Mouse (Mus musculus) left cerebral cortex, postnatal 25 days (tissue): Measurements from ENCODE around the gene 3425401B19Rik. TPM values are rescaled to one million over a fixed set of nuclear protein-coding genes. Genes with fewer than 3 reads are reported as not detected.
A peak's percentile ranks its signal among the peaks of the same experiment; 100 is the strongest.

Source experiments
- DNase-seq, 2 experiments: peaks; one replicate each; pipeline ENCODE4 v3.0.0; 2022; ENCODE audit warnings: low spot score in 2 of 2, mixed read lengths in 1 of 2
- intact Hi-C: fragments of 180-260 bp; cut with DNase I; formaldehyde crosslinking; loops from one replicate; pipeline ENCODE4 v1.15.1; 2025
- total RNA-seq, 2 experiments: library from RNA; stranded (reverse); gene quantifications; 2 replicates each; pipeline ENCODE4 v1.2.3; 2021

Gene 3425401B19Rik
- under 1 TPM; 0.21 to 0.25 TPM for total RNA-seq

DNA sequence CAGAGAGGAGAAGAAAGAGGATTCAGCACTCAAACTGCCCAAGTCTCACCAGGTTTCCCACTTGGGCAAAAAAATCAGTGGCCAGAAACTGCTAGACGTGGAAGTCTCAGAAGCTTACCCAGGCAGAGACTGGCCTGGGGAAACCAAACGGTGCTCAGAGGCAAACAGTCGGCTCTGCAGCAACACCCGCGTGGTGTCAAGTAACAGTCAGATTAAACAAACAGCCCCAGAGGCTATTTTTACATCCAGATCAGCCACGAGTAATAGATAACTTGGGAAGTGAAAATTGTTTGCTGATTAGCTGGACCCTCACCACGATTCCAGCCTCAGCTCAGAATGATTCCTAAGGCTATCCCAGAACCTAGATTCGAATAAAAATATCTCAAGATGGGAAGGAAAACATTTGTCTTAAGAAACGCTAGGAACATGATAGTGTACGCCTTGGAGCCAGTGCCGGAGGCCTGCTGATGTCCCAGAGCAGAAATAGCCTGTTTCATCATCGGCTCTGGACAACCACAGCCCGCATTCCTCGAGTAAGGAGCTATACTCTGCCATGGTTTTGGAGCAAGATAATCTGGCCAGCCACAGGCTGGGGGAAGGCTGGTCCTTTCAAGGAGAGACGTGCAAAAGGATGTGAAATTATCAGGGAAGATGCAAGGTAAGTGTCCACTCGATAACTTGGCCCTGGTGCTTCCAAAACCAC, at the start of gene 3425401B19Rik:
Gene 3425401B19Rik, minus strand, starts transcription at position 170 of the 703 bp plus-strand sequence.
- no peak for DNase-seq
- intact Hi-C loops = no loop called here

DNA sequence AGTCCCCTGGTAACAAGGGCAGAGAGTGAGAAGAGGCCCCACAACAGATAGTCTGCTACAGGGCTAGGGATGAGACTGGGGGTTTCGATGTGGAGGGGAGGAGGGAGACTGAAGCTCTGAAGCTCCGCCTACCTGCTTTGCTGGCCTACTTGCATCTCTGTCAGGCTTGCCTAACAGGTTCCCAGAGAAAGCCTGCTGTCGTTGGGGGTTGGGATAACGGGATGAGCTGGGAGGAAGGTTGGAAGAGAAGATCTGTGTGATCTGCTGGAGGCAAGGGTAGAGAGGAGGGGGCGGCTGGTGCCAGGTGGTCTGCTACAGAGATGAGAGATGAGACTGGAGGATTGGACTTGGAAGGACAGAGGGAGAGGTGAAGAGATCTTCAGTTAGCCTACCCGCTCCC, 47.9 kb upstream of the 3425401B19Rik start:
- no peak for DNase-seq
- intact Hi-C loops = no loop called here

GRCm38 (mm10) chr14:32726864-32727263, 41.8 kb upstream of the 3425401B19Rik start:
- intact Hi-C loops = no loop called here

GRCm38 (mm10) chr14:32721461-32721860, 36.4 kb upstream of the 3425401B19Rik start:
- intact Hi-C loops = no loop called here
- DNase-seq = no peak

More at GRCm38 (mm10) chr14:32726864-32727263, 41.8 kb upstream of the 3425401B19Rik start:
- DNase-seq = no peak

- intact Hi-C loops = no loop called here
These were observed 31.8 kb upstream of the 3425401B19Rik start for GRCm38 (mm10) chr14:32716763-32717439.

DNA sequence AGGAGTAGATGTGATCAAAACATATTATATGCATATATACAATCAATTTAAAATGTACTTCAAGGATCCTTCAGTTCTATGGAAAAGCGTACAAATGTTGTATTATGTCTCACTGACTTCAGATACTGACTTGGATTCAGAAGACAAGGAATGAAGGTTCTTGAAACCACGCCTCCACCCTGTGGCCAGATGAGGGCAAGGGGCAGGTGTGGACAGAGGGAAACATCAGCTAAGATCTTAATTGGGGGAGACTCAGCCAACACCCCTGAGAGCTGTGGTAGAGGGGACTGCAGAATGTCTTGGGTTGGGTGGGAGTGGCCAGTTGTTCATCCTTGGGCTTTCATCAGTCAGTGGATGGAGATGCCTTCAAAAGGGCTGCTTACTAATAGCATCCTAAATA, 30.4 kb upstream of the 3425401B19Rik start:
- intact Hi-C loops = no loop called here
- DNase-seq = no peak

More at GRCm38 (mm10) chr14:32716763-32717439, 31.8 kb upstream of the 3425401B19Rik start:
- no peak for DNase-seq

DNA sequence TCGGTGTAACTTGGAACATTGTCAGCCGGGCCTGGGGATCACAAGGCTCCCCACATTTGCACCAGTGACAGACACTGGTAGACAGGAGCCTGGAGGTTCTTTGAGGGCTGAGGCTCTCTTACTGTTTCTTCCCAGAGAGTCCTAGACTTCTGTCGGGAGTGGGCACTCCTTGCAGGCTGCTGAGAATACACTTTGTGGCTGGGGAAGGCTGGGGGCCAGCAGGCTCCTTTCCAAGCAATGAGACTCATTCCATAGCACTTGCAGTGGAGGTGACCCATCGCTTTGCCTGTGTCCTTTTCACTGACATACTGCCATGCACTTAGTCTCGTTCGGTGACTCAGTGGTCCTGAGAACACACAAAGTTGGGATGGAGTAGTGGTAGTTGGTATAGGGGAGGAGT, 30.0 kb upstream of the 3425401B19Rik start:
- no peak for DNase-seq
- intact Hi-C loops = no loop called here

GRCm38 (mm10) chr14:32709861-32710260, 24.8 kb upstream of the 3425401B19Rik start:
- intact Hi-C loops = no loop called here
- DNase-seq = no peak

DNA sequence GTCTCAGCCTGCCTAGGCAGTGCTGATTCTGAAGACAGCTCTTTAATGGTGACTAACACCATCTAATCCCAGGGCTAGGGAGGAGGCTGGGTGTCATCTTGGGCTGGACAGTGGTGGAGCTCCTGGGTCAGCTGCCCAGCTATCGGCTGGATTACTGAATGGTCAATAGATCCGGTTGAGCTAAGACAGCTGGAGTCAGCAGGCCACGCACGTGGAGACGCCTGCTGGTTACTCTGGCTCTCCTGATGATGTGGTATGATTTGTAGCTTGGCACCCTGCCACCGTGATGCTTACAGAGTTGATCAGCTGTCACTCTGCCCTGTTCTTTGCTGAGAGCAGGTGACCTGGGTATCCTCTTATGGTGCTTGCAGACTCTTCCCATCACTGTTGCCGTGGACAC, 23.7 kb upstream of the 3425401B19Rik start:
- DNase-seq = no peak
- intact Hi-C loops = no loop called here

DNA sequence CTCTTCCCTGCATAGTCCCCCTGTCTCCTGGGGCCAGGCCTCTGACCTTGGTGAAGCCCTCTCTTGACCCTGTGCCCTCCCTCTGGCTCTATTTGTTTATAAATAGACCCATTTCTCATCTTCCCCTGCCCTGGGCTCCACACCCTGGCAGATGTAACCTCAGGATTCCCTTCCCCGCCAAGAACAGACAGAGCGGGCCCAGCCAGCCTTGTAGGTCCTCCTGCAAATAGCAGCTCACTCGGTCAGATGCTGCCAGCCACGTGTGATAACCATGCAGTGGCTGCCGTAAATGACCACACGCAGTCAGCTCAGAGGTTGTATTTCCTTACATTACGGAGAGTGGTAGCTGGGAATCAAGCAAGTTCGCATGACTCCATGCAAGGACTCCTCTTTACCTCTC, 22.8 kb upstream of the 3425401B19Rik start:
- DNase-seq = no peak
- intact Hi-C loops = no loop called here

DNA sequence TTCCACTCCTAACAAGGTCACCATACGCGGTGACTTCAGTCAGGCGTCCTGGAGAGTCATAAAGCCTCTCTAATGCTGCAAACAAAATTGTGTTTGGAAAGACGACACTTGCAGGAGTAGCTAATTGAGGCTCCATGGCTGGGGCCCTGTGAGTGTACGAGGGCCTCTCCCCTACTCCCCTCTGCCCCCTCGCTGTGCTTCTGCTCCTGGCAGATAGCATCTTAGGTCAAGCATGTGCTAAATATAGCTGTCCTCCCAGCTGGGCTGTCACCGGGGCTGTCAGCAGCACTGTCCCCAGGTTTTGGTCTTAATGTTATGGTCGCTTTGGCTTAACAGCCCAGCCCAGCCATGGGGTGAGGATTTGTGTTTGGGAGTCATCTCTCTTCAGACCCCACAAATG, 15.9 kb upstream of the 3425401B19Rik start:
- intact Hi-C loops = no loop called here
- no peak for DNase-seq

- intact Hi-C loops = no loop called here
- DNase-seq = no peak
These were observed 13.5 kb upstream of the 3425401B19Rik start for GRCm38 (mm10) chr14:32698556-32698955.

GRCm38 (mm10) chr14:32697774-32698173, 12.7 kb upstream of the 3425401B19Rik start:
- DNase-seq = no peak
- intact Hi-C loops = no loop called here

DNA sequence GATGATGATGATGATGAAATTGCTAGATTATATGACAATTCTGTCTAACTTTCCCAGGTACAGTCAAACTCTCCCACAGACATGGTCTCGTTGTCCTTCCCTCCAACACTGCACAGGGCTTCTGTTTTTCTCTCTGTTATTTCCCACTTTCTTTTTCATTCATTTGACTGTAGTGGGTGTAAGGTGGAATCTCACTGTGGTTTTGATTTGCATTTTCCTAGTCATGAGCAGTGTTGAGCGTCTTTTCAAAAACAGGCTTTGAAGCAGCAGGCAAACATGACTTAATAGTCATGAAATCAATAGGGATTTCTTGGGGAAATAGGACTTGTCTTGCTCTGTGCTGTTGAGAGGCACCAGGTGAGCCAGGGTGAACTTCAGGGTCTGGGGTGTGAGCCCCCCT, 11.3 kb upstream of the 3425401B19Rik start:
- intact Hi-C loops = no loop called here
- no peak for DNase-seq

DNA sequence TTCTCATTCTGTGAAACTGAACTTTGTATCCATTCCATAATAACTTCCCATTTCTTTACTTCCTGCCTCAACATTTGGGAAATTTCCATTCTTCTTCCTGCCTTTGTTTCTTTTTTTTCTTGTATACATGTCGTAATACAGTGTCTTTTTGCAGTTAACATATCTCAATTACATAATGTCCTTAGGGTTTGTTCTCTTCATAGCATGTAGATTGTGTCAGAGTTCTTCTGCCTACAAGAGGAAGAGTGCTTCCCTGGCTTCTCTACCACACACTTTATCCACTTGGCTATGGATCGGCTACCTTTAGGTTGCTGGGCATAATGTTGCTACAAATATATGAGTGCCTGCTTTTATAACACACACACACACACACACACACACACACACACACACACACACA, 10.8 kb upstream of the 3425401B19Rik start:
- intact Hi-C loops = no loop called here
- no peak for DNase-seq

DNA sequence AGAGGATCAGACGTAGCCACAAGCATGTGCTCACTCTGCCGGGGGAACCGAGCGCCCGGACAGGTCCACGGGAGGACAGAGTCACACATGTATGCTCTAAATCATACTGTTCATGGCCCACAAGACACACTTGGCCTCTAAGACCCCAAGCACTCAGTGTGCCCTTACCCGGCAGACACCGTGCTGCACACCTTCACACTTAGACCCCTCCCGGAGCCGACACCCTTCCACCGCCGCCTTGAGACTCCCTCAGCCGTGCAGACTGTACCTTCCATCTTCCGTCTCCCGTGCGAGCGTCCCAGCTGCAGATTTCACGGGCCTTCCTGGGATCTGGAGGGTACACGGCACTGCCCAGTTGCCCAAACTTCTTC, 373 bp downstream of the 3425401B19Rik start:
- intact Hi-C loops = no loop called here
- no peak for DNase-seq

- DNase-seq = peak in 1 of 2 experiments; percentile 11
These were observed 935 bp downstream of the 3425401B19Rik start for GRCm38 (mm10) chr14:32683982-32684734.

GRCm38 (mm10) chr14:32683251-32683838, 1.7 kb downstream of the 3425401B19Rik start:
- DNase-seq = peak; percentile 16 to 17

More at GRCm38 (mm10) chr14:32683982-32684734, 935 bp downstream of the 3425401B19Rik start:
- intact Hi-C loops = no loop called here

GRCm38 (mm10) chr14:32682536-32682935, 2.6 kb downstream of the 3425401B19Rik start:
- DNase-seq = no peak
- intact Hi-C loops = no loop called here

More at GRCm38 (mm10) chr14:32683251-32683838, 1.7 kb downstream of the 3425401B19Rik start:
- intact Hi-C loops = no loop called here

DNA sequence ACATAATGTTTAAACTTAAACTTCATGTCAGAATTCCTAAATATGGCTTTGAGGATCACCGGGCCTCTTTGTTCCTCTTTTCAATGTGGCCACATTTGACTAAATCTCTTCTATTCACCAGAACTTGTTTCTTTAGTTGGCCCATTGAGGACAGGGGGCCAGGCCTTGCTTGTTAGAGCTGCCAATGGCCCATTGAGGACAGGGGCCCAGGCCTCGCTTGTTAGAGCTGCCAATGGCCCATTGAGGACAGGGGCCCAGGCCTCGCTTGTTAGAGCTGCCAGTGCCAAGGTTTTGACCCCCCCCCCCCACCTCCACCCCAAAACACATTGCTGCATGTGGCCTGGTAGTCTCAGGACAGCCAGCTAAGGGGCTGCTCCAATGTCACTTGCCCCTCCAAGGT, 3.5 kb downstream of the 3425401B19Rik start:
- no peak for DNase-seq
- intact Hi-C loops = no loop called here
